14 mouse cellular contexts compared by ENCODE assay signal in genomic region chr5:103160314-103161195, GRCm38 (mm10). TPM values are rescaled to one million over a fixed set of nuclear protein-coding genes. Genes with fewer than 3 reads are reported as not detected.
DNase-seq lines count a peak whose midpoint lies in the region; ATAC-seq and TF ChIP-seq lines count a peak whose summit lies in the region.
"Had no signal": no experiment of that assay in that cellular context is flagged by ENCODE, and none has a peak within 500 bp of the region (broad histone marks: within the 10 kb centered on the region; RNA-seq: fewer than 3 reads in every experiment).

No protein-coding gene starts in this region.

- H3K9me3 ChIP-seq in lung, embryonic 14.5 days (ENCODE audit: low read depth, low read length) = no peaks in the 10 kb centered on the region
- no peaks in the 10 kb centered on the region for H3K9me3 ChIP-seq in forebrain, embryonic 13.5 days (replicated peaks)
- no peaks in the 10 kb centered on the region for H3K9me3 ChIP-seq in midbrain, embryonic 10.5 days (replicated peaks)
- H3K9me3 ChIP-seq: limb, embryonic 10.5 days had no signal

- no peak for TF ChIP-seq CTCF in lung, embryonic 14.5 days (IDR thresholded peaks at IDR 0.05; ENCODE audit: low read depth)

- intact Hi-C loops in heart, postnatal 36 days (cut with DNase I) = no loop called here

- no peaks in the 10 kb centered on the region for H3K27me3 ChIP-seq in lung, embryonic 14.5 days (ENCODE audit: insufficient read depth, low read length)
- no peaks in the 10 kb centered on the region for H3K27me3 ChIP-seq in forebrain, embryonic 13.5 days
- H3K27me3 ChIP-seq in midbrain, embryonic 10.5 days (ENCODE audit: low read depth, poor library complexity, severe bottlenecking) = no peaks in the 10 kb centered on the region

- H3K27ac ChIP-seq in lung, embryonic 14.5 days (ENCODE audit: low read depth) = 0 out of 2 replicates have a peak overlapping the region, but pooled peaks have one; percentile 8
- peak overlapping the region; percentile 92 for H3K27ac ChIP-seq in forebrain, embryonic 13.5 days
- H3K27ac ChIP-seq in midbrain, embryonic 10.5 days (replicated peaks) = peak overlapping the region; percentile 75
- H3K27ac ChIP-seq: limb, embryonic 10.5 days had no signal

- H3K4me1 ChIP-seq in lung, embryonic 14.5 days (ENCODE audit: insufficient read depth) = 0 out of 2 replicates have a peak, but pooled peaks cover 3% of the 10 kb centered on the region
- H3K4me1 ChIP-seq in forebrain, embryonic 13.5 days = peaks cover 27% of the 10 kb centered on the region
- H3K4me1 ChIP-seq in midbrain, embryonic 10.5 days = peaks cover 36% of the 10 kb centered on the region
- H3K4me1 ChIP-seq: limb, embryonic 10.5 days had no signal

- no peak overlapping the region for H3K4me2 ChIP-seq in lung, embryonic 14.5 days
- H3K4me2 ChIP-seq in forebrain, embryonic 13.5 days = peak overlapping the region; percentile 39

- H3K4me3 ChIP-seq in lung, embryonic 14.5 days (ENCODE audit: low read depth, low read length) = no peak overlapping the region
- H3K4me3 ChIP-seq in forebrain, embryonic 13.5 days = no peak overlapping the region
- H3K4me3 ChIP-seq in midbrain, embryonic 10.5 days = peak overlapping the region; percentile 18; the same call in 1 of the 2 replicates
- H3K4me3 ChIP-seq: limb, embryonic 10.5 days; myocyte had no signal

- H3K36me3 ChIP-seq in lung, embryonic 14.5 days (ENCODE audit: insufficient read depth) = no peaks in the 10 kb centered on the region
- H3K36me3 ChIP-seq in forebrain, embryonic 13.5 days (ENCODE audit: poor library complexity, severe bottlenecking) = no peaks in the 10 kb centered on the region
- no peaks in the 10 kb centered on the region for H3K36me3 ChIP-seq in midbrain, embryonic 10.5 days
- H3K36me3 ChIP-seq: limb, embryonic 10.5 days had no signal

- ATAC-seq in lung, embryonic 14.5 days (ENCODE audit: insufficient read depth) = no peak; the same call in 1 of the 2 replicates
- peak; percentile 79 for ATAC-seq in forebrain, embryonic 13.5 days
- ATAC-seq in megakaryocyte, adult 5-6 weeks (ENCODE audit: poor library complexity, severe bottlenecking) = no peak
- ATAC-seq: liver, postnatal 0 days had no signal

- WGBS in lung, embryonic 14.5 days = 48% methylated on average over 8 of the region's 8 CpGs
- 35% methylated on average over 8 of the region's 8 CpGs for WGBS in forebrain, embryonic 13.5 days
- 57% methylated on average over 8 of the region's 8 CpGs for WGBS in midbrain, embryonic 10.5 days

- peak; percentile 22 for DNase-seq in lung, embryonic 14.5 days
- no peak for DNase-seq in lung, postnatal 36 days
- peak; percentile 65 for DNase-seq in midbrain, embryonic 10.5 days (ENCODE audit: low spot score)
- DNase-seq in retina, embryonic 14.5 days (ENCODE audit: low spot score) = peak; percentile 58
- no peak for DNase-seq in heart, postnatal 36 days
- DNase-seq in kidney, adult 18-20 months = no peak
- DNase-seq: kidney, postnatal 4 days; liver, postnatal 0 days; right cerebral cortex, postnatal 14 days had no signal

- H3K9ac ChIP-seq in lung, embryonic 14.5 days = no peak overlapping the region
- no peak overlapping the region for H3K9ac ChIP-seq in forebrain, embryonic 13.5 days
- H3K9ac ChIP-seq: liver, postnatal 0 days had no signal

RNA-seq across cellular contexts. Expression of gene Mapk10, which starts 50.6 kb away (rescaled TPM):
- polyA plus RNA-seq in lung, embryonic 14.5 days (2014; fragmentation: Nextera tagmentation; extraction: Ambion mirVana) = 0.66 and 0.89 TPM in 2 replicates
- 53.0 and 57.8 TPM in 2 replicates for polyA plus RNA-seq in forebrain, embryonic 13.5 days (2015; fragmentation: Nextera tagmentation; extraction: Ambion mirVana)
- 14.9 and 36.6 TPM in 2 replicates for polyA plus RNA-seq in midbrain, embryonic 10.5 days (2016; fragmentation: Nextera tagmentation; extraction: Ambion mirVana)
- not detected in 2 replicates for total RNA-seq in megakaryocyte, adult 5-6 weeks (2015)
- total RNA-seq in megakaryocyte, adult 5-6 weeks (2017) = not detected in 2 replicates
- 10 to 100 TPM; 36.0 to 36.2 TPM for total RNA-seq in heart, postnatal 36 days (2021)
- total RNA-seq: hematopoietic stem cell, adult 5-6 weeks had no signal
- polyA plus RNA-seq: liver, postnatal 0 days had no signal

Comparison
In these comparisons a context has a peak if more than half of its experiments do, and no peak if none do; other contexts are left out.
1. DNase-seq: peak in lung, embryonic 14.5 days (single experiment), midbrain, embryonic 10.5 days (single experiment) and retina, embryonic 14.5 days (single experiment); none in lung, postnatal 36 days (single experiment), heart, postnatal 36 days (0 of 2) and kidney, adult 18-20 months (single experiment).
2. H3K27ac ChIP-seq: peak in every context shown above with its lines; median percentile 92 in forebrain, embryonic 13.5 days; 75 in midbrain, embryonic 10.5 days; 8 in lung, embryonic 14.5 days.